Mouse (Mus musculus) megakaryocyte-erythroid progenitor cell, adult 5-6 weeks (primary cell): ENCODE measurements around the gene Rpl18. TPM values are rescaled to one million over a fixed set of nuclear protein-coding genes. Genes with fewer than 3 reads are reported as not detected.

ENCODE experiments used
- ATAC-seq: replicated peaks from 2 replicates; pipeline ENCODE4 v1.8.0; 2016; ENCODE audit warnings: mild to moderate bottlenecking, inconsistent platforms; ENCODE audit not compliant: severe bottlenecking, poor library complexity, low FRiP score, low TSS enrichment
- total RNA-seq, 2 experiments: library from RNA; stranded (forward) in 1 of 2; stranded (reverse) in 1 of 2; fragments of 200-1000, 215-1000 nt in 1 of 2; fragments of >200 nt in 1 of 2; fragmentation: Nextera tagmentation in 1 of 2; gene quantifications; 2 replicates each; pipeline ENCODE4 v1.2.3; 2014 to 2017

The Rpl18 gene
- total RNA-seq, 2 experiments from 2014 or later = 2,062 to 3,223 TPM

DNA sequence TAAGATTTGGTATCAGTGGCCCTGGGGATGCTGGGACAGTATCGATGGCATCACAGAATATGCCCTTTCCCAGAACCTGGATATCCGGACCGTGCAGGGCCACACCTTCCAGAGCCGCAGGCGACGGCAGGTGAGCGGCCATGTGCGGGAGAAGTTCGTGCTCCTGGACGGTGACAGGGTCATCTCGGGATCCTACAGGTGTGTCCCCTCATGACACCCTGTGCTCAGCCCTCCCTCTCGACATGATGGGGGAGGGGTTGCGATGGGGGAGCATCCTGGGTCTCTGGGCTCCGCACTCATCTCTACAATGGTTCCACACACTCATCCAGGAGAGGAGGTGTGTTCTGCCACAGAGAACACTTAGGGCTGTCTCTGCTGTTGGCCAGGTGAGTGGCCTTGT lies 8.5 kb downstream of the Rpl18 start:
- no peak for ATAC-seq

DNA sequence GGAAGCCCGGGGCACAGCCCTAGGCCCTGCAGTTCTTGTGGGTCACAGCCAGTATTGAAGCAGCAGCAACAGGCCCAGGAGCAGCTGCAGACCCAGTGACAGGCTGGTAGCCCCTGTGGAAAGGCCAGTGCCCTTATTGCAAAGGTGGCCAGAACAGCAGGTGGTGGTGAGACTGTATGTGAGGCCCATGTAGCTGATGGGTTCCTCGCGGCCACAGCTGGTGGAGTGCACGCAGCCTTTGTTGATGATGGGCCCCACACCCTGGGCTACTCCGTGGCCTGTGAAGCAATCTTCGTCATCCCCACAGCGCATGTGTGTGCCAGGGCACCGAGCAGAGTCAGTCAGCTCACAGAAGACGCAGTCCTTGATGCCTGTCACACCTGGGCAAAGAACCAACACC lies 9.9 kb downstream of the Rpl18 start:
- no peak for ATAC-seq

DNA sequence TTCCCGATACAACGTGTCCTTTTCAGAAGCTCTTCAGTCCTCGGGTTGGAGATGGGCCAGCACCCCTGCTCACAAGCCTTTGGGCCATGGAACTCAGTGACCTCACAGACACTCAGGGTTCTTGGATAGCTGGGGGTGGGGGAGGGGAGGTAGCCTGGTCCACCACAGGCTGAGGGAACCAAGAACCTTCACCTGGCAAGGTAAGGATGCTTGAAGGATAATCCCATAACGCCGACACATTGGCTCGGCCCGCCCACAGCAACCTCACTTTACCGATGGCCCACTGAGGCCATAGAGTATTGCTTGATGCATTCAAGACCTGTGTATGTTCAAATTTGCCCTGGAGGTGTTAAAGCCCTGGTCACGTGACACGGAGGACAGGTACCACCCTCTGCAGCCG lies 10.5 kb downstream of the Rpl18 start, which contains the start of gene Spaca4:
Spaca4 (minus strand) TSS at position 101 of the 400 bp plus-strand sequence.
- no peak for ATAC-seq

DNA sequence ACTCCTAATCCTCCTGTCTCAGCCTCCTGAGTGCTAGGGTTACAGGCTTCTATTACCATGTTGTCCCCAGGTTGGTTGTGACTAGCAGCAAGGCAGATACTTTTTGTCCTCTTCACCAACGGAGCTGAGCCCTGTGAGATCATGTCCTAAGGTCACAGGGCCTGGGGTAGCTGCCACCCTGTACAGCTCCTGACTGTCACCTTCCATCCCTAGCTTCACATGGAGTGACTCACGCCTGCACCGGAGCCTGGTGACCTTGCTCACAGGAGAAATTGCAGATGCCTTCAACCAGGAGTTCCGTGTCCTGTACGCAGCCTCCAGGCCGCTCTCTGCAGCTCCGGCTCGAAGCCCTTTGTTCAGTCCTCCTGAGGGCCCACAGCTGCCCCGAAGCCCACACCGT lies 11.2 kb downstream of the Rpl18 start:
- ATAC-seq = no peak

DNA sequence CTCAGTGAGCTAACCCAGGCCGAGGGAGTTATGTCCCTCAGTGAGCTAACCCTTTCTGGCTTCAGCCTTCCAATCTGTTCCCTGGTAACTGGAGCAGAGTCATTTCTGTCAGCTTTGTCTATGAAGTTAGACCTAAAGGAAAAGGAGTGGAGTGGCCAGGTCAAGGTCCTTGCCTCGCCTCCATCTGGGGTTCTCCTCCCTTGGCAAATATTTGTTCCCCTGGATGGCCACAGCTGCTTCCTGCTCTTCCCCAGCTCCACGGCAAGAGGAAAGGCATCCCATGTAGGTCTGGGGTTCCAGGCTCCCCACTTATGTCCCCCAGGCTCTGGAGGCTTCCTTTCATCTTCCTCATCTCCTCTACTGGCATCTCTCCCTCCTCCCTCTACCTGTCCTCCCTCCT lies 12.4 kb downstream of the Rpl18 start:
- ATAC-seq = no peak

DNA sequence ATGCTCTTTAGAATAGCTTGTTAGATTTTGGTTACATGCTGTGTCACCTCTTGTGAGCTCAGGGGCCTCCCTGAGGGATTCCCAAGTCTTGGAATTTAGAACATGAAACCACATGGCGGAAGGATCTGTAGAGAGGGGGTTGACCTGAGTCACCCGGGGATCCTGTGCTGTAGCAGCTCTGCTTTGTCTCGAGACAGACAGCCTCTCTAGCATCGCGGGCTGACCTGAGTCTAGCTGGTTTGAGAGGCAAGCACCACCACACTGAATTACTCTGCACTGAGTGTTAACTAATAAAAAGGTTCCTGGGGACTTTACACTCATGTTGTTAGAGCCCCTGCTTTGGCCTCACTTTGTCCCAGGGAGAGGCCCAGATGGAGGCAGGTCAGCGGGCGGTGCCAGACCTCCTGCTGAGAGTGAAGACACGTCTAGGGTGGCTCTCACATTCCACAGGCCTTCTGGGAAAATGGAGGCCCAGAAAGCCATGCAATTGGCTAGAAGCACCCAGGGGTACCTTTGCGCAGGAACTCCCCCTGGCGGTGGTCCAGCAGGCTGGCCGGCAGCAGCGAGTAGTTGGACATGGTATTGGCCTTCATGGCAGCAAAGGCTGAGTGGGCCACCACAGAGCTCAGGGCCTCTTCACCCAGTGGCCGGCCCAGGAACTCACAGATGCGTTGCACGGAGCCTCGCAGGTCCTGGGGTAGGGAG lies 15.6 kb downstream of the Rpl18 start:
- ATAC-seq = peak; percentile 30

GRCm38 (mm10) chr7:45733477-45733876 lies 18.2 kb downstream of the Rpl18 start:
- no peak for ATAC-seq

- ATAC-seq = peak; percentile 76
These were observed 24.0 kb downstream of the Rpl18 start for GRCm38 (mm10) chr7:45739162-45739763.

DNA sequence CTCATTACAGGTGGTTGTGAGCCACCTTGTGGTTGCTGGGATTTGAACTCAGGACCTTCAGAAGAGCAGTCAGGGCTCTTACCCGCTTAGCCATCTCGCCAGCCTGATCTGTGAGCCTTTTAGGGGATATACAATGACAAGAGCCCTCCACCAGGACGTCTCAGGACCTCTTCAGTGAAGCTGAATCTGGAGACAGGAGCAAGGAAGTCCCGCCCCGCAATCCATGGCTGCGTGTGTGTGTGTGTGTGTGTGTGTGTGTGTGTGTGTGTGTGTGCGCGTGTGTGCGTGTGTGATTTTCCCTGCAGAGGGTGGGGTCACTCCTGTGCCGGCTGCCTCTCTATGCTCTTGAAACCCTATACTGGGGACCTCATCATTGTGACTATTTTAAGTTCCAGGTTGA lies 24.6 kb downstream of the Rpl18 start:
- no peak for ATAC-seq

- no peak for ATAC-seq
These were observed 26.1 kb downstream of the Rpl18 start for GRCm38 (mm10) chr7:45741308-45741707.

DNA sequence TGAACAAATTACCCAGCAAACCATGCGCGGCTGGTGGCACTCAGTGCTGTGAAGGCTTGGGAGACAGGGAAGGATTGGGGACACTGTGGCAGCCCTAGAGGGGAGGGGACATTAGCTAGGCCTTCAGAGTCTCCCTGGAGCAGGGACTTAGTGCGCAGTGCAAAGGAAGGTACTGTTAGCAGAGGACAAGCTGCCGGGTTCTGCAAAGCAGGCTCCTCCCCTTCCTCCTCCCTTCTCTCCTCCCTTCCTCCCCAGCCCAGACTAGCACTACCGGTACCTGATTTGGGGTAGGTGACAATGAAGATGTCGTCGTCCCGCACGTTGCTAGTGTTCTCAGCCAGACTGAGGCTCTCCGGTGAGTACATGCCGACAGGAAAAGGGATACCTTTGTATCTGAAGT lies 26.5 kb downstream of the Rpl18 start:
- ATAC-seq = peak; percentile 75

GRCm38 (mm10) chr7:45742338-45742737 lies 27.1 kb downstream of the Rpl18 start:
- ATAC-seq = no peak

DNA sequence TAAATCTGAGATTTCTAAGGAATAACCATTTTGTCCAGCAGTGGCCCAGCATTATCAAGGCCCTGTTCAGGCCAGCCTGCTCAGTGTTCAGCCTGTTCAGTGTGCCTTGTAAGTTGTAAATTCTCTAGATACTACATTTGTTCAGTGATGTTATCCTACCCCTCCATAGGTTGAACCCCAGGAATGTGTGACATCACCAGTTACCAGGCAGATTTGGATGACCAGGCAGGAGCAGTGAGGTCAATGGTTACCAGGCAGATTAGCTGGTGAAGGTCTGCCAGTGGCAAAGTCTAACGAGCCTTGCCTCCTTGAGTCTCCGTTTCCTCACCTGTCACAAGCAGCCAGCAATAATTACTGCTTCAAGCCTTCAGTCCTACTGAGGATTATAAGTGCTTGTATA lies 29.1 kb downstream of the Rpl18 start:
- ATAC-seq = no peak

DNA sequence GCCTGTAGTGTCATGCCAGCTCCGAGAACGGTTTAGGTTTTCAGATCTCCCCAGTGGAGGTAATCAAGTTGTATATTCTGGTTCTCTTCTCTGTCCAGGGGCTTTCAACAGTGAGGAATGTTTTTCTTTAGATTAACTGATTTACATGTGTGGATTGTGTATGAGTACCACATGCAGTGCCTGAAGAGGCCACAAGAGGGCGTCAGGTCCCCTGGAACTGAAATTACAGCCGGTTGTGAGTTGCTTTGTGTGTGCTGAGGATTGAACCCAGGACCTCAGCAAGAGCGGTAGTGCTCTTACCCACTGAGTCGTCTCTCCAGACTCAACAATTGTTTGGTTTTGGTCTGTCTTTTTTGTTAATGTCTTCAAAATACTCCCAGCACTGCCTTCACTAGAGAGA lies 31.3 kb downstream of the Rpl18 start:
- ATAC-seq = no peak

DNA sequence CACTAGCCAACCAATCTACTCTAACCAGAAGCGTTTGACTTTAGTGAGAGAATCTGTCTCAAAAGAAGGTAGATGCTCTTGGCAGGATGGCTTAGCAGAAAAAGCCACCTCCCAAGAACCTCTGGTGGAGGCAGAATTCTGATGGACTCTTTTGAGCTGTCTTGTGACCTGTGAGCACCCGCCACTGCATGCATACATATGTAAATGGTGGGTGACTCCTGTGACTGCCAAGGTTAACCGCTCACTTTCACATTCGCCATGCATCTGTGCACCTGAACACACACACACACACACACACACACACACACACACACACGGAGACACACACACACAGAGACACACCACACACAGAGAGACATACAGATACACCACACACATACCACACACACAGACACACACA lies 32.2 kb downstream of the Rpl18 start:
- ATAC-seq = no peak

DNA sequence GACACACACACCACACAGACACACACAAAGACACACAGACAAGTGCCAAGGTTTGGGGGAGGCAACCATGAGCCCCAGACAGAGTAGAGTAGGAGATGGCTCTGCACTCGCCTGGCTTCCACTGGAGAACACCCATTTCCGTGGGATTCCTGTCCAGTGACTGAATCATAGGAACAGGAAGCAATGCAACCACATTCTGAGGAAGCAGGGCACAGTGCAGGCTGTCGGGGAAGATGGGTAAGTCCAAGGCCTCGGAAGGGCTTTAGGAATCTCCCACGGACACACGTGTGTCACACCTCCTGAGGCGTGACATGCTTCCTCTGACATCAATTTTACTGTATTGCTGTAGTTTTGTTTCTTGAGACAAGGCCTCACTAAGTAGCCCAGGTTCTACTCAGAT lies 32.9 kb downstream of the Rpl18 start:
- no peak for ATAC-seq

- ATAC-seq = no peak
These were observed 34.1 kb downstream of the Rpl18 start for GRCm38 (mm10) chr7:45749401-45749800.

- ATAC-seq = no peak
These were observed 34.9 kb downstream of the Rpl18 start for GRCm38 (mm10) chr7:45750162-45750561.

GRCm38 (mm10) chr7:45755703-45756102 lies 40.4 kb downstream of the Rpl18 start:
- ATAC-seq = no peak

DNA sequence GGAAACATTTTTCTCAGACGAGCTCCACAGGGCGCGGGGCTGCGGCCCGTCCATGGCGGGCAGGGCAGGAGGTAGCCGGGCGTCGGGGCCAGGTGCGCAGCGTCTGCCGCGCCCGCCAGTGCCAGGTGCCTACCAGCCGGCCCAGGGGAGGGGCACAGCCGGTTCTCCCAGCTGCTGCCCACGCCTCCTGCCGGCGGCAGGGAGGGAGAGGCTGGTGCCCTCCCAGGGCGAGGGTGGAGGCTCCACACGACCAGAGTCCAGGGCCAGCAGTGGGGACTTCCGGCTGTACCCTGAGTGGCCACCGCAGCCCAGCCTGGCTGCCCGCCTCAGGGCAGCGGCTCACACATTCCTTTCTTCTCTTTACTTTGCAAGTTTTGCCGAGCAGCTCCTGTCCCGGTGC lies 44.1 kb downstream of the Rpl18 start:
- ATAC-seq = no peak

GRCm38 (mm10) chr7:45760151-45760550 lies 44.9 kb downstream of the Rpl18 start:
- ATAC-seq = no peak
